Mouse (Mus musculus): ENCODE results near the gene Usf1.

- TF ChIP-seq CTCF (IDR thresholded peaks at IDR 0.05; ENCODE audit: low read depth) (no peak), EP300 (IDR thresholded peaks at IDR 0.05; ENCODE audit: low read depth) (no peak)
Measured at GRCm38 (mm10) chr1:171413608-171414007, 2.5 kb downstream of the Usf1 start.
